Mouse (Mus musculus) stomach, postnatal 0 days (tissue): Measurements from ENCODE around the gene Slc25a3. TPM values are rescaled to one million over a fixed set of nuclear protein-coding genes. Genes with fewer than 3 reads are reported as not detected.

Experiments used
- ATAC-seq: fragments of 200-750 bp; cut with Nextera tagmentation; 2 replicates; pipeline ENCODE4 v1.8.0; 2017; ENCODE audit not compliant: low FRiP score, low TSS enrichment
- DNase-seq: peaks from one replicate; pipeline ENCODE4 v3.0.0-alpha.2; 2016; ENCODE audit warnings: low spot score
- H3K27ac ChIP-seq: fragments of 300-500 bp; sonication (generic); replicated peaks from 2 replicates; pipeline ENCODE4 v1.5.1; 2014; ENCODE audit warnings: mild to moderate bottlenecking, control low read depth
- H3K27me3 ChIP-seq: fragments of 300-500 bp; sonication (generic); 2 replicates; pipeline ENCODE4 v1.6.1; 2014; ENCODE audit warnings: low read length; ENCODE audit not compliant: control insufficient read depth, insufficient read depth
- H3K36me3 ChIP-seq: fragments of 300-500 bp; sonication (generic); 2 replicates; pipeline ENCODE4 v1.6.1; 2014; ENCODE audit warnings: low read length, mixed read lengths; ENCODE audit not compliant: control insufficient read depth, insufficient read depth
- H3K4me1 ChIP-seq: fragments of 300-500 bp; sonication (generic); replicated peaks from 2 replicates; pipeline ENCODE4 v1.6.1; 2014; ENCODE audit warnings: antibody characterized with exemption; ENCODE audit not compliant: control insufficient read depth, insufficient read depth
- H3K4me2 ChIP-seq: fragments of 300-500 bp; sonication (generic); replicated peaks from 2 replicates; pipeline ENCODE4 v1.6.1; 2014; ENCODE audit warnings: low read depth, mild to moderate bottlenecking, control low read depth, moderate library complexity
- H3K4me3 ChIP-seq: fragments of 300-500 bp; sonication (generic); 2 replicates; pipeline ENCODE4 v1.5.1; 2014; ENCODE audit warnings: low read depth, low read length, control low read depth
- H3K9ac ChIP-seq: fragments of 300-500 bp; sonication (generic); 2 replicates; pipeline ENCODE4 v1.6.1; 2014; ENCODE audit warnings: mild to moderate bottlenecking, low read length, control low read depth, mixed read lengths
- H3K9me3 ChIP-seq: fragments of 300-500 bp; sonication (generic); 2 replicates; pipeline ENCODE4 v1.6.1; 2016; ENCODE audit warnings: low read length; ENCODE audit not compliant: control insufficient read depth
- CTCF ChIP-seq: IDR thresholded peaks from 2 replicates; pipeline ENCODE4 v1.5.1; 2016; ENCODE audit warnings: antibody characterized with exemption, low read depth, mild to moderate bottlenecking, moderate library complexity
- EP300 ChIP-seq: optimal IDR thresholded peaks from 2 replicates; pipeline ENCODE3; 2016; ENCODE audit warnings: antibody characterized with exemption
- WGBS: fragments of 180-500 bp; shearing (Covaris S2); extraction: QIAGEN DNeasy Blood & Tissue Kit; methylation state at CpG from one replicate; pipeline ENCODE4 v1.1.7; 2014; 5-methylcytosine and 5-hydroxymethylcytosine counted together
- polyA plus RNA-seq: library from polyadenylated mRNA; unstranded; fragments of >200 nt; fragmentation: Nextera tagmentation; extraction: Ambion mirVana; gene quantifications from 2 replicates; pipeline ENCODE4 v1.2.1, GENCODE M21; 2015

Gene Slc25a3
- polyA plus RNA-seq, 1 experiment from 2014 or later = 523 TPM

DNA sequence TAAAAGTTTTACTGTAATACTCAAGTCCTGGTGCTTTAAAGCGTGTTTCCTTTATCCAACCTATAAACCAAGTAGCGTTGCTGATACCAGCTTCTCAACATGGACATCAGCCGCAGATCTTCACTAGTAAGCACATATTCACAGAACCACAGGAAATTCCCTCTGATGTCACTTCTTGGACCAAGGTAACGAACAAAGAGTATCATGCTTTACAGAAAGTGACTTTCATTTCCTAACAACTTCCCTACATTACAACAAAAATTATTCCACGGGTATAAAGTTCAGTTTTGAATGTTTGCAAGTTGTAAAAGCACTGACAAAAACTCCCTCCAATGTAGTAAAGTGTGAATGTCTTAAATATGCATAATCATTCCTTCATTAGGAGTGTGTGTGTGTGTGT, 43.3 kb downstream of the Slc25a3 start:
- no peak for DNase-seq
- H3K4me1 ChIP-seq = no peaks in the 10 kb centered on the region
- H3K36me3 ChIP-seq = peaks cover 7% of the 10 kb centered on the region; the same call in 1 of the 2 replicates
- TF ChIP-seq EP300 = no peak
- TF ChIP-seq CTCF = no peak
- WGBS = 77% methylated on average over 5 of the region's 5 CpGs
- H3K9ac ChIP-seq = no peak overlapping the region
- no peak for ATAC-seq
- no peaks in the 10 kb centered on the region for H3K9me3 ChIP-seq
- no peak overlapping the region for H3K4me2 ChIP-seq
- no peak overlapping the region for H3K4me3 ChIP-seq
- H3K27ac ChIP-seq = no peak overlapping the region
- H3K27me3 ChIP-seq = no peaks in the 10 kb centered on the region

DNA sequence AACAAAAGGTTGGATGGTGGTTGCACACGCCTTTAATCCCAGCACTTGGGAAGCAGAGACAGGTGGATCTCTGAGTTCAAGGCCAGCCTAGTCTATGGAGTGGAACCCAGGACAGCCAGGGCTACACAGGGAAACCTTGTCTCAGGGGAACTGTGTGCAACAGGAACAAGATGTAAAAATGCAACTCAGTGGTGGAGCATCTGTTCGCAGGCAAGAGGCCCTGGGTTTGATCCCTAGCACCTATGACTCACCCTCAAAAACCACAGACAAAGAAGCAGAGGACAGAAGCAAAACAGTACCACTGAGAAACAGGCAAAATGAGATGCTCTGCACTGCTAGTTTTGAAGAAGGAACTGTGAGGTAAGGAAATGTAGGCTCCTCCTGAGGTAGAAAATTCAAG, 47.2 kb downstream of the Slc25a3 start:
- Histone ChIP-seq H3K4me1 (no peaks in the 10 kb centered on the region), H3K27me3 (no peaks in the 10 kb centered on the region), H3K4me3 (no peak overlapping the region), H3K9me3 (no peaks in the 10 kb centered on the region), H3K27ac (no peak overlapping the region), H3K9ac (no peak overlapping the region), H3K36me3 (peaks cover 12% of the 10 kb centered on the region; the same call in 1 of the 2 replicates), H3K4me2 (no peak overlapping the region)
- TF ChIP-seq CTCF = no peak
- no peak for DNase-seq
- 77% methylated on average over 2 of the region's 2 CpGs for WGBS
- ATAC-seq = no peak

DNA sequence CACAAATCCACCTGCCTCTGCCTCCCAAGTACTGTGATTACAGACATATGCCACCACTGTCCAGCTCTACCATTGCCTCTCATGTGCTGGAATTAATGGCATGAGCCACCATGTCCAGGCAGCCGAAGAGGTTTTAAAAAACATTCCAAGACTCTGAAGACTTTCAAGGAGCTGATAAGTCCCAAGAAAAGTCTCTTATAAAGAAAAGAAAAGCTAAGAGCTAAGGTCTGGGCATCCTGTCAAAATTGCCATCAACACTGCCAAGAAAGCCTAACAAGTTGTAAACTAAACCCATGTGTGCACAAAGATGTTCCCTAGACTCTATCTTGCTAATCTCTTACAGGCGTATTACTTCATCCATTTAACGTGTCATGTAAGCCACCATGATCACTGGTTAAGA, 50.5 kb downstream of the Slc25a3 start:
- no peak for TF ChIP-seq CTCF
- no peak for TF ChIP-seq EP300
- 41% methylated on average over 3 of the region's 3 CpGs for WGBS
- Histone ChIP-seq H3K4me3 (no peak overlapping the region), H3K4me2 (no peak overlapping the region), H3K36me3 (peaks cover 12% of the 10 kb centered on the region), H3K9me3 (no peaks in the 10 kb centered on the region), H3K27ac (no peak overlapping the region), H3K4me1 (no peaks in the 10 kb centered on the region), H3K9ac (no peak overlapping the region), H3K27me3 (no peaks in the 10 kb centered on the region)
- DNase-seq = no peak
- ATAC-seq = no peak

DNA sequence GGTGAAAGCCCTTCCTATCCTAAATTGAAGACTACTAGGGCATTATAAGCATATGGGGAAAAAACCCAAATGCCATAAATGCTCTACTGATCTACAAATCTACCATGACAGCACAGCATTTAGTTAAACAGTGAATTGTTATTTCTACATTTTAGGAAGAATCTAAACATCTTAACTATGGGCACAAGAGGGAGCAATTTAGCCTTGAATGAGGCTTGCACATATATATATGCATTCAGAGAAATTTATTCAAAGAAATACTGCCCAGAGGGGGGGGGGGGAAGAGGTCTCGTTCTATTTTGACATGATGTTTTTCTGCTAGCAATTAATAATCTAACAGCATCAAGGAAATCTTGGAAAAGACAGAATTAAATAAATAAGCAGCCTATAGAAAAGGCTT, 52.1 kb downstream of the Slc25a3 start:
- ATAC-seq (no peak), DNase-seq (no peak)
- 14% methylated on average over 1 of the region's 1 CpGs for WGBS
- no peak overlapping the region for H3K4me2 ChIP-seq
- no peaks in the 10 kb centered on the region for H3K9me3 ChIP-seq
- peaks cover 10% of the 10 kb centered on the region; the same call in 1 of the 2 replicates for H3K36me3 ChIP-seq
- no peaks in the 10 kb centered on the region for H3K4me1 ChIP-seq
- TF ChIP-seq EP300 (no peak), CTCF (peak; percentile 71)
- H3K4me3 ChIP-seq = no peak overlapping the region
- H3K9ac ChIP-seq = no peak overlapping the region
- no peak overlapping the region for H3K27ac ChIP-seq
- no peaks in the 10 kb centered on the region for H3K27me3 ChIP-seq

Other genes with a start within 250 kb of the Slc25a3 start
- 6.6 and 6.7 TPM in 2 replicates for gene Apaf1, start 41.3 kb downstream of the Slc25a3 start, polyA plus RNA-seq
- 34.0 and 37.3 TPM in 2 replicates for gene Ikbip, start 41.1 kb downstream of the Slc25a3 start, polyA plus RNA-seq
- gene Tmpo, start 57.3 kb upstream of the Slc25a3 start, polyA plus RNA-seq = 57.1 and 59.6 TPM in 2 replicates